8 mouse cellular contexts compared by ENCODE assay signal in the genomic region with DNA sequence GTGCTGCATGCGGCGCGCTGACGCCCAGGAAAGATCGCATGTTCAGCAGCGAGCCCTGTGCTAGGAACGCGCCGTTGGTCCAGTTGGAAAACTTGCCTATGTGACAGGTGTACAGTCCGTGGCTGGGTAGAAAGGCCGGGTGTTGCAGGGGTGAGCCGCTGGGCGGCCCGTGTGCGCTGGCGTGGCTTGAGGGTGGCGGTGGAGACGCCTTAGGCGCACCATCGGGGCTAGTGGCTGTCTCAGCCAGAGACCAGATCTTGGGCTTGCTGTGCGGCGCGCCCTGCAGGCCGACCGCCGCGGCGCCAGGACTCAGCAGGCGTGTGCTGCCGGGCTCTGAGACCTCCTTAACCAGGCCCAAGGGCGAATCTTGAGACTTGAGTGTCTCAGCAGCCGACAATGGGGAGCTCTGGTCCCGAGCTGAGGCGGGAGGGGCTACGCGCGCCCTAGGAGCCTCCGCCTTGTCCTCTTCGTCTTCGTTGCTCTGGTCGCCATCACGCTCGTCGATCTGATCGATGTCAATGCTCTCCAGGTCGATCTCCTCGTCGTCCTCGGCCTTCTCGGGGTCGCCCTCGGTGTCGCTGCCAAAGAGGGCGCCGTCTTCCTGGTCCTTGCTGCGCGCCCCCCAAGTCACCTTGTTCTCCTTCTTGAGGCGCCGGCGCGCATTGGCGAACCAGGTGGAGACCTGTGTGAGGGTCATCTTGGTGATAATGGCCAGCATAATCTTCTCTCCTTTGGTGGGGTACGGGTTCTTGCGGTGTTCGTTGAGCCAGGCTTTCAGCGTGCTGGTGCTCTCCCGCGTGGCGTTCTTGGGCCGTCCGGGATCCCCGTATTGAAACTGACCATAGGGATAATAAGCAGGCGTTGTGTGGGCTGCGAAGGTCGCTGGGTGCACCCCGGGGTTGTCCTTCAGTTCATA. TPM values are rescaled to one million over a fixed set of nuclear protein-coding genes. Genes with fewer than 3 reads are reported as not detected.
DNase-seq lines count a peak whose midpoint lies in the region; ATAC-seq and TF ChIP-seq lines count a peak whose summit lies in the region.

No protein-coding gene starts in this region.

- no peaks in the 10 kb centered on the region for H3K36me3 ChIP-seq in ES-E14 (ENCODE audit: control insufficient read depth, insufficient read depth, low read length, poor library complexity, severe bottlenecking)
- peaks cover 6% of the 10 kb centered on the region for H3K36me3 ChIP-seq in hindbrain, embryonic 12.5 days

- H3K27ac ChIP-seq in ES-E14 (ENCODE audit: insufficient read depth, low read depth, low read length, poor library complexity, severe bottlenecking): no peak overlapping the region
- H3K27ac ChIP-seq in hindbrain, embryonic 12.5 days: peak overlapping the region; percentile 82

- no peaks in the 10 kb centered on the region for H3K9me3 ChIP-seq in ES-E14 (ENCODE audit: control insufficient read depth, insufficient read depth, low read depth, low read length)
- no peaks in the 10 kb centered on the region for H3K9me3 ChIP-seq in hindbrain, embryonic 12.5 days (replicated peaks)

- peak overlapping the region; percentile 6 to 25; a peak in 2 of 4 replicates for H3K4me3 ChIP-seq in ES-E14 (ENCODE audit: insufficient read depth in 1 of 2, low read depth in 1 of 2, low read length in 2 of 2, poor library complexity in 1 of 2, severe bottlenecking in 1 of 2)
- H3K4me3 ChIP-seq in hindbrain, embryonic 12.5 days: peak overlapping the region; percentile 78

- ATAC-seq in hindbrain, embryonic 12.5 days (ENCODE audit: low FRiP score): peak; percentile 35; the same call in 1 of the 2 replicates
- peak; percentile 15; the same call in 1 of the 2 replicates for ATAC-seq in megakaryocyte progenitor cell, adult 5-6 weeks (replicated peaks; ENCODE audit: poor library complexity)

- no peak for DNase-seq in ES-E14 (ENCODE audit: low read depth, low spot score)
- peak; percentile 79 for DNase-seq in embryo, embryonic 10.5 days (ENCODE audit: low spot score)
- DNase-seq in adrenal gland, adult 18-20 months (ENCODE audit: low spot score in 2 of 2): no peak
- no peak for DNase-seq in thymus, adult 18-20 months
- DNase-seq in T-cell, adult 2 months (ENCODE audit: low spot score): no peak
- DNase-seq in ovary, postnatal 36 days (ENCODE audit: low spot score): no peak

- H3K9ac ChIP-seq in ES-E14 (ENCODE audit: insufficient read depth, low read depth, low read length, poor library complexity, severe bottlenecking): no peak overlapping the region
- H3K9ac ChIP-seq in hindbrain, embryonic 12.5 days: peak overlapping the region; percentile 80

- peaks cover 49% of the 10 kb centered on the region for H3K27me3 ChIP-seq in hindbrain, embryonic 12.5 days

- in situ Hi-C loops in ES-E14 (cut with MboI; ENCODE audit: low sequenced_read_pairs in 2 of 2, unreplicated experiment in 2 of 2): loop anchor here (5.0 to 25.0 kb wide), 4 partner anchors 505 to 1305 kb away; a partner anchor contains a TSS

- H3K4me1 ChIP-seq in ES-E14 (ENCODE audit: control insufficient read depth in 2 of 2, insufficient read depth in 2 of 2, low read length in 2 of 2, poor library complexity in 1 of 2): peaks cover 0 to 3% of the 10 kb centered on the region in 2 experiments; a peak in 1 of 4 replicates
- H3K4me1 ChIP-seq in hindbrain, embryonic 12.5 days: peaks cover 64% of the 10 kb centered on the region

- peak overlapping the region; percentile 67 for H3K4me2 ChIP-seq in hindbrain, embryonic 12.5 days (replicated peaks)

- WGBS in hindbrain, embryonic 12.5 days: 1% methylated on average over 75 of the region's 76 CpGs

TF ChIP-seq in ES-E14, 5 proteins besides CTCF, POLR2A, EP300 and RAD21:
- TF ChIP-seq ZC3H11A (IDR thresholded peaks at IDR 0.05; ENCODE audit: borderline replicate concordance, low read depth, low read length): no peak
- TF ChIP-seq HCFC1 (IDR thresholded peaks at IDR 0.05; ENCODE audit: borderline replicate concordance, insufficient read depth, low read length): no peak
- TF ChIP-seq CHD2 (IDR thresholded peaks at IDR 0.05; ENCODE audit: low read depth, low read length): no peak
- TF ChIP-seq ZNF384 (IDR thresholded peaks at IDR 0.05; ENCODE audit: low read depth, low read length): no peak
- TF ChIP-seq MAFK (IDR thresholded peaks at IDR 0.05; ENCODE audit: insufficient read depth, low read depth, low read length): no peak

RNA-seq across cellular contexts. Expression of a gene that starts 3.9 kb away (rescaled TPM):
- 1.5 and 5.5 TPM in 2 replicates for total RNA-seq in ES-E14 (2012; rRNA removed)
- 16.1 and 18.6 TPM in 2 replicates for polyA plus RNA-seq in hindbrain, embryonic 12.5 days (2016; fragmentation: Nextera tagmentation; extraction: Ambion mirVana)
- total RNA-seq in megakaryocyte progenitor cell, adult 5-6 weeks (2015): not detected in 2 replicates
- not detected in 2 replicates for total RNA-seq in megakaryocyte progenitor cell, adult 5-6 weeks (2017)
- total RNA-seq in adrenal gland, adult 18-20 months (2021): not detected
